Mouse (Mus musculus) ES-Bruce4 (cell line): Measurements from ENCODE around the gene Dusp2. TPM values are rescaled to one million over a fixed set of nuclear protein-coding genes. Genes with fewer than 3 reads are reported as not detected.

ENCODE experiments used
- H3K27ac ChIP-seq: 2 replicates; pipeline ENCODE4 v1.5.1; 2012; ENCODE audit warnings: low read length, inconsistent platforms; ENCODE audit not compliant: insufficient read depth
- H3K27me3 ChIP-seq: 2 replicates; pipeline ENCODE4 v1.6.1; 2012; ENCODE audit warnings: mild to moderate bottlenecking, low read length, inconsistent platforms; ENCODE audit not compliant: control insufficient read depth, poor library complexity, insufficient read depth, severe bottlenecking
- H3K36me3 ChIP-seq: 2 replicates; pipeline ENCODE4 v1.6.1; 2012; ENCODE audit warnings: inconsistent platforms, mild to moderate bottlenecking, low read length, moderate library complexity; ENCODE audit not compliant: control insufficient read depth, poor library complexity, insufficient read depth, severe bottlenecking
- H3K4me1 ChIP-seq: one replicate; pipeline ENCODE4 v1.8.1; 2011; ENCODE audit warnings: low read length; ENCODE audit not compliant: control insufficient read depth, insufficient read depth
- H3K4me3 ChIP-seq: 2 replicates; pipeline ENCODE4 v1.5.1; 2011; ENCODE audit warnings: low read depth, mild to moderate bottlenecking, low read length
- H3K9ac ChIP-seq: 2 replicates; pipeline ENCODE4 v1.6.1; 2012; ENCODE audit warnings: low read depth, mild to moderate bottlenecking, inconsistent platforms; ENCODE audit not compliant: poor library complexity, severe bottlenecking
- H3K9me3 ChIP-seq: replicated peaks from 2 replicates; pipeline ENCODE4 v1.6.1; 2012; ENCODE audit warnings: mild to moderate bottlenecking, low read length, inconsistent platforms; ENCODE audit not compliant: control insufficient read depth, poor library complexity, insufficient read depth, severe bottlenecking
- CTCF ChIP-seq: IDR thresholded peaks from one replicate; pipeline ENCODE4 v1.8.1; 2011; ENCODE audit warnings: low read depth, low read length
- EP300 ChIP-seq: IDR thresholded peaks from 2 replicates; pipeline ENCODE4 v1.6.1; 2011; ENCODE audit warnings: low read depth, low read length; ENCODE audit not compliant: insufficient read depth
- POLR2A ChIP-seq: IDR thresholded peaks from one replicate; pipeline ENCODE4 v1.8.1; 2011; ENCODE audit warnings: low read length; ENCODE audit not compliant: insufficient read depth
- polyA plus RNA-seq: library from polyadenylated mRNA; stranded (reverse); fragments of >200 nt; gene quantifications from 2 replicates; pipeline ENCODE4 v1.2.4, GENCODE M21; 2011; ENCODE audit warnings: low read depth; ENCODE audit not compliant: missing spikeins, insufficient read depth, insufficient read length

Dusp2 gene
- polyA plus RNA-seq, 1 experiment = 0.61 TPM

DNA sequence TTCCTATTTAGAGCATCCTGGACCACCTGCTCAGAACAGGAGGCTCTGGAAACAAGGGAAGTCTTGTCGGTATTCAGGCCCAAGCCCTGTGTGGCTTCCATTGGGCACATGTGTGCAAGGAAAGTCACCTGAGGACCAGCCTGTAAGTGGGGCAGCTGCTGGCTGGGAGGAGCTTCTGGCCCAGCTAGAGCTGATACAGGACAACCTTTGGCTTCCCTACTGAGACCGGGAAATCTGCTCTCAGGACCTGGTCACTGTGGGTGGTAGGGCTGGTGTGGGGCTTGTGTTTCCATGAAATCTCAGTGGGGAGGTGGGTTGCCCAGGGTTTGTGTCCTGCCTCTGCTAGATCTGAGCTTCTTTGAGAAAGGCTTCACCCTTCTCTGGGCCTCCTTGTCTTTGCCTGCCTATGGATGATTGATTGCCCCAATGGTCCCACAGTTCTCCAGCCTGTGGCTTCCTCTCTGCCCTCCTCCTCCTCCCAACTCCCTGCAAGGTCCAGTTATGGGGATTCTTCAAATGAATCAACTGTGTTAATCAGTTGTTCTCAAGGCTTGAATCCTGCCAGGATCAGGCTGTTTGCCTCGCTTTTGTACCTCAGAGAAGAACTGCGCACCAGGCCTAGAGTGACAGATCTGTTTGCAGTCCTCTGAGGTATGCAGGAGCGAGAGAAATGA, 33.9 kb downstream of the Dusp2 start:
- TF ChIP-seq CTCF (no peak), POLR2A (no peak), EP300 (no peak)
- Histone ChIP-seq H3K27ac (no peak overlapping the region), H3K9ac (no peak overlapping the region), H3K4me1 (no peaks in the 10 kb centered on the region), H3K27me3 (no peaks in the 10 kb centered on the region), H3K9me3 (no peaks in the 10 kb centered on the region), H3K36me3 (no peaks in the 10 kb centered on the region), H3K4me3 (no peak overlapping the region)

DNA sequence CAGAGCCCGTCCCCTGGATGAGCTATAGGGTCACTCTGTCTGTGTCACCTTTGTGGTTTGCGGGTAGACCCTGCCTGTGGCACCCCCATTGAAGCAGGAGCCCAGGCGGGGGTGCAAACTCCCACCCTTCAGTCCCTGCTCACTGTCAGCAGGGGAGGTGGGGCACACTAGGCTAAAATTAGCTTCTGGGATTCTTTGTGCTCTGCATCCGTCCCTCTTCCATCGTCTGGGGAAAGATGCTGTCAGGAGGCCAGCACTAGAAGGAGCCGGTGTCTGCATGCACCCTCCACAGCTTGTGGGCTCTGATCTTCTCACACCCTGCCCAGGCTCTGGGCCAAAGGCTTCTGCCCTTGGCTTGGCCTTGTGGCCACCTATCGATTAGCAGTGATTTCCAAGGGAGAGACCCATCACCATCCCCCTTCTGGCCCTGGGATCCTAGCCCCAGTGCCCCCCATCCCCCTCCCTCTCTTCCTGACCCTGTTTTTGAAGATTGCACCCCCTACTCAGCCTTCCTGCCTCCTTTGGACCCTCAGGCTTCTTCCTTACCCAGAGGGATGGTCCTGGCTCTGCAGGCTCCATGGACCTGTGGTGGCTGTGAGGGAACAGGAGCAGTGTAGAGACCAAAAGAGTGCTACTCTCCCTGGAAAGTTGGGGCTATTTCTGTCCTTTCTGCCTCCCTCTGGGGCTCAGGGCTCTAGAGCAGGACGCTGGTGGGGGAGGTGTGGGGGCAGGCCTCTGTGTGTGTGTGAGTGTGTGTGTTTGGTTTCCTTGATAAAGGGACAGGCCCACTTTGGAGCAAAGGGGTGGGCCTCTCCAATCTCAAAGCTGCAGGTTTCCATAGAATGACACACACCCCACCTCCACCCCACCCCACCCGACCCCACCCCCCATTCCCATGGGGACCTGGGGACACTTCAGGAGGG, 34.9 kb downstream of the Dusp2 start:
- TF ChIP-seq POLR2A (no peak), EP300 (no peak), CTCF (no peak)
- H3K9me3 ChIP-seq = no peaks in the 10 kb centered on the region
- no peaks in the 10 kb centered on the region for H3K4me1 ChIP-seq
- no peak overlapping the region for H3K9ac ChIP-seq
- H3K36me3 ChIP-seq = no peaks in the 10 kb centered on the region
- H3K27me3 ChIP-seq = no peaks in the 10 kb centered on the region
- no peak overlapping the region for H3K4me3 ChIP-seq
- H3K27ac ChIP-seq = no peak overlapping the region

DNA sequence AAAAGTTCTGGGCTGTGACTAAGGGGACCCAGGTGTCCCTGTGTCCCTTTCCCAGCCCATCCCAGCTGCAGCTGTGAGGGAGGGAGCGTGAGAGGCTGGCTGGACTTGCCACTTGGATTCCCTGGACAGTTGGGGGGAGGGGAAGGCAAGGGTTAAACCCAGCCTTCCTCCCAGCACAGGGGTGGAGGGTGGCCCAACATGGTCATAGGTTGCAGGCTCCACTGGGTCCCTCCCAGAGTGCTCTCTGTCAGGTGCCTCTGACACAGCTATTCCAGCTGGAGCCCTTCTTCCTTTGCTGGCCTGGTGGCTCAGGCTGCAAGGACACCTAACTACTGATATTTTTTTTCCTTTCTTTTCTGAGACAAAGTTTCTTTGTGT, 35.5 kb downstream of the Dusp2 start:
- Histone ChIP-seq H3K36me3 (no peaks in the 10 kb centered on the region), H3K4me3 (no peak overlapping the region), H3K9me3 (no peaks in the 10 kb centered on the region), H3K4me1 (no peaks in the 10 kb centered on the region), H3K27me3 (no peaks in the 10 kb centered on the region), H3K27ac (no peak overlapping the region), H3K9ac (no peak overlapping the region)
- TF ChIP-seq CTCF = no peak
- no peak for TF ChIP-seq EP300
- no peak for TF ChIP-seq POLR2A

DNA sequence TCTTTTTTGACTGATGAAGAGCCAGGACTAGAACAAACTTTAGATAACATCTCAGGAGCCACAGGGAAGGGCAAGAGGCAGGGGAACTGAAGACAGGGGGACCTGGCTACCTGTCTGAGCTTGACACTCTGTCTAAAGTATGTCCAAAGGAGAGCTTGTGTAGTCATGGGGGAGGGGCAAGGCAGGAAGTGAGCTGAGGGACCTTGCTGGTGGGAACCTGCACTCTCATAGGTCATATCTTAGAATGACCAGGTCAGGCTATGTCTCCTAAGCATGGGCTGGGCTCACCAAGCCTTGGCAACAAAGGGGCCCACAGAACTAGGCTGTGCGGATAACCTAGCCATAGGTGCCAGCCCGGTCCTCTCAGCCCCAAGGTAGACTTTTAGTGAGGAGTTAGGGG, 36.1 kb downstream of the Dusp2 start:
- Histone ChIP-seq H3K27me3 (no peaks in the 10 kb centered on the region), H3K27ac (no peak overlapping the region)

DNA sequence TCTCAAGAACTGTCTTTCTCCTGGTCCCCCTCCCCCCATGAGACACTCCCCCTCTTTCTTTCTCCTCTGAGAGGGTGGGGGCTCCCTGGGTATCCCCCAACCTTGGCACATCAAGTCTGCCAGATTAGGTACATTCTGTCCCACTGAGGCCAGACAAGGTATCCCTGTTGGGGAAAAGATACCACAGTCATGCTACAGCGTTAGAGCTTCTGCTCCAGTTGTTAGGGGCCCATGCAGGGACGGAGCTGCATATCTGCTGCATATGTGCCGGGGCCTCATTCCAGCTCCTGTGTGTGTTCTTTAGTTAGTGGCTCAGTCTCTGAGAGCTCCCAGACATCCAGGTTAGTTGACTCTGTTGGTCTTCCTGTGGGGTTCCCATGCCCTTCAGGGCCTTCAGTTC, 38.2 kb downstream of the Dusp2 start:
- H3K36me3 ChIP-seq = no peaks in the 10 kb centered on the region
- no peaks in the 10 kb centered on the region for H3K9me3 ChIP-seq
- TF ChIP-seq POLR2A (no peak), EP300 (no peak), CTCF (no peak)
- H3K27ac ChIP-seq = no peak overlapping the region
- no peaks in the 10 kb centered on the region for H3K4me1 ChIP-seq
- H3K4me3 ChIP-seq = no peak overlapping the region
- no peaks in the 10 kb centered on the region for H3K27me3 ChIP-seq
- no peak overlapping the region for H3K9ac ChIP-seq

More for the DNA sequence above, 36.1 kb downstream of the Dusp2 start:
- Histone ChIP-seq H3K4me1 (no peaks in the 10 kb centered on the region), H3K9me3 (no peaks in the 10 kb centered on the region), H3K4me3 (no peak overlapping the region), H3K36me3 (no peaks in the 10 kb centered on the region), H3K9ac (no peak overlapping the region)
- TF ChIP-seq CTCF (no peak), EP300 (no peak), POLR2A (no peak)

DNA sequence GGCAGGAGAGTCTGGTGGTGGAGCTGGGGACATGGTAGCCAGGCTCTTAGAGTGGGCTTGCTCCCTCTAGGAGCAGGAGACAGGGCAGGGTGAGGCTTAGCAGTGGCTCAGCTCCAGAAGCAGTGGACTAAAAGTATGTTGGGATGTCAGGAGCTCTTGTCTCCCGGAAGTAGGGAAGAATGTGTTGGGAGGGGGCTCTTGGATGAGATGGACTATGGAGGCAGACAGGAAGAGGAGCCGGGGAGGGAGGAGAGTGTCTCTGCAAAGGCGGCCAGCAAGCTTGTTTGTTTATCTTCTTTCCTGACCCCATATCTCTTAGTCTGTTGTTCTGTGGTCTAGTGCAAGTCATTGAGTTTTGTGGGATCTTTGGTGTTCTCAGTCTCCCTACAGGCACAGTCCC, 39.1 kb downstream of the Dusp2 start:
- Histone ChIP-seq H3K4me3 (no peak overlapping the region), H3K36me3 (no peaks in the 10 kb centered on the region), H3K27me3 (no peaks in the 10 kb centered on the region), H3K27ac (no peak overlapping the region), H3K9me3 (no peaks in the 10 kb centered on the region), H3K4me1 (no peaks in the 10 kb centered on the region), H3K9ac (no peak overlapping the region)
- TF ChIP-seq POLR2A (no peak), CTCF (no peak), EP300 (no peak)
